Mouse (Mus musculus) forebrain, embryonic 12.5 days (tissue): ENCODE data around the gene Tmem107. TPM values are rescaled to one million over a fixed set of nuclear protein-coding genes. Genes with fewer than 3 reads are reported as not detected.
A peak's percentile ranks its signal among the peaks of the same experiment; 100 is the strongest.

Experiments used
- ATAC-seq: fragments of 200-750 bp; cut with Nextera tagmentation; 2 replicates; pipeline ENCODE4 v1.8.0; 2017; ENCODE audit warnings: moderate TSS enrichment; ENCODE audit not compliant: low FRiP score
- H3K27ac ChIP-seq: fragments of 300-500 bp; sonication (generic); 2 replicates; pipeline ENCODE4 v1.5.1; 2016; ENCODE audit warnings: mild to moderate bottlenecking
- H3K27me3 ChIP-seq: fragments of 300-500 bp; sonication (generic); 2 replicates; pipeline ENCODE4 v1.6.1; 2016; ENCODE audit warnings: mild to moderate bottlenecking
- H3K36me3 ChIP-seq: fragments of 300-500 bp; sonication (generic); replicated peaks from 2 replicates; pipeline ENCODE4 v1.6.1; 2016; ENCODE audit warnings: mild to moderate bottlenecking
- H3K4me1 ChIP-seq: fragments of 300-500 bp; sonication (generic); 2 replicates; pipeline ENCODE4 v1.6.1; 2016
- H3K4me2 ChIP-seq: fragments of 300-500 bp; sonication (generic); 2 replicates; pipeline ENCODE4 v1.6.1; 2016; ENCODE audit warnings: mild to moderate bottlenecking, moderate library complexity
- H3K4me3 ChIP-seq: fragments of 300-500 bp; sonication (generic); replicated peaks from 2 replicates; pipeline ENCODE4 v1.5.1; 2016; ENCODE audit warnings: mild to moderate bottlenecking
- H3K9ac ChIP-seq: fragments of 300-500 bp; sonication (generic); 2 replicates; pipeline ENCODE4 v1.6.1; 2016; ENCODE audit warnings: mild to moderate bottlenecking
- H3K9me3 ChIP-seq: fragments of 300-500 bp; sonication (generic); 2 replicates; pipeline ENCODE4 v1.6.1; 2016
- WGBS: fragments of 180-500 bp; shearing (Covaris S2); methylation state at CpG from one replicate; pipeline ENCODE4 v1.1.7; 2016; 5-methylcytosine and 5-hydroxymethylcytosine counted together
- polyA plus RNA-seq: library from polyadenylated mRNA; unstranded; fragments of >200 nt; fragmentation: Nextera tagmentation; extraction: Ambion mirVana; gene quantifications from 2 replicates; pipeline ENCODE4 v1.2.1, GENCODE M21; 2016

The Tmem107 gene
- polyA plus RNA-seq, 1 experiment from 2014 or later = 56.9 TPM

DNA sequence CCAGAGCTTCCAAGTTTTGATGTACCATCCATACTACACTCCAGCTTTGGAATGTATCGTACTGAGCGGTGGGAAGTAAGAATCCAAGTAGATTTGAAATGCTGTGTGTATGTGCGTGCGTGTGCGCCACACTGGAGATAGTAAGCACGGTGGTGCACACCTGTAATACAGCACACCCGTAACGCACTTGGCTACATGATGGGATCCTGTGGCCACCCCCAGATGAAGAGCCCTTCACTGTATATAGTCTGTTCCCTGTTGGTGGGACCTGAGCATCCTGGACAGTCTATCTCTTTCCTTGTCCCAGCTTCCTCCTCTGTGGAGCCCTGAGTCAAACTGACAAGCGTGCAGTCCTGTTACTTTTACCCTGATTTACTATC, 24.2 kb upstream of the Tmem107 start:
- H3K27ac ChIP-seq = 0 out of 2 replicates have a peak overlapping the region, but pooled peaks have one; percentile 5
- peaks cover 39% of the 10 kb centered on the region for H3K36me3 ChIP-seq
- peak overlapping the region; percentile 75 for H3K4me2 ChIP-seq
- H3K9ac ChIP-seq = peak overlapping the region; percentile 84
- H3K4me1 ChIP-seq = peaks cover 39% of the 10 kb centered on the region
- no peaks in the 10 kb centered on the region for H3K27me3 ChIP-seq
- H3K4me3 ChIP-seq = peak overlapping the region; percentile 75
- WGBS = 23% methylated on average over 9 of the region's 9 CpGs
- ATAC-seq = no peak
- no peaks in the 10 kb centered on the region for H3K9me3 ChIP-seq

DNA sequence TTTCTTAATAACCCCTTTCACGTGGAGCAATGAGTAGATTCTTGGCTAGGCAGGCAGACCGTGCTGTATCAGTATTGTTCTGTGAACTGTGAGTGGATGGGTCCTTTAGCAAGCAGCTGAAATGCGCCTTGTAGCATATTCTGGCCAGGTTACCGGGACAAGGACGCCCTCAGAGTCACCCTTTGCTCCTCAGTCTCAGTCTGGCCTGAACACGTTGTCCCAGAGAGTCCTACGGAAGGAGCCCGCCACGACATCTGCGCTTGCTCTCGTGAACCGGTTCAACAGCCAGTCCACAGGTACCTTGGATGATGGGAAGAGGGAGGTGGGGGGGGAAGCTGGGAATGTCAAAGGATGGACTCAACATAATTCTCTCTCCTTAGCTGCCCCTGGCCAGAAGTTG, 23.0 kb upstream of the Tmem107 start:
- Histone ChIP-seq H3K4me2 (peak overlapping the region; percentile 75), H3K4me3 (peak overlapping the region; percentile 75)

GRCm38 (mm10) chr11:69048151-69048550, 22.5 kb upstream of the Tmem107 start:
- peaks cover 39% of the 10 kb centered on the region for H3K4me1 ChIP-seq
- no peak overlapping the region for H3K9ac ChIP-seq
- no peaks in the 10 kb centered on the region for H3K9me3 ChIP-seq
- H3K27ac ChIP-seq = no peak overlapping the region
- H3K36me3 ChIP-seq = peaks cover 46% of the 10 kb centered on the region
- WGBS = 93% methylated on average over 14 of the region's 14 CpGs
- no peak overlapping the region for H3K4me3 ChIP-seq
- ATAC-seq = no peak
- H3K4me2 ChIP-seq = 0 out of 2 replicates have a peak overlapping the region, but pooled peaks have one; percentile 75
- H3K27me3 ChIP-seq = no peaks in the 10 kb centered on the region

More for the DNA sequence above, 23.0 kb upstream of the Tmem107 start:
- Histone ChIP-seq H3K27me3 (no peaks in the 10 kb centered on the region), H3K36me3 (peaks cover 44% of the 10 kb centered on the region), H3K9ac (peak overlapping the region; percentile 17), H3K9me3 (no peaks in the 10 kb centered on the region), H3K27ac (no peak overlapping the region), H3K4me1 (peaks cover 39% of the 10 kb centered on the region)
- 94% methylated on average over 12 of the region's 12 CpGs for WGBS
- no peak for ATAC-seq

DNA sequence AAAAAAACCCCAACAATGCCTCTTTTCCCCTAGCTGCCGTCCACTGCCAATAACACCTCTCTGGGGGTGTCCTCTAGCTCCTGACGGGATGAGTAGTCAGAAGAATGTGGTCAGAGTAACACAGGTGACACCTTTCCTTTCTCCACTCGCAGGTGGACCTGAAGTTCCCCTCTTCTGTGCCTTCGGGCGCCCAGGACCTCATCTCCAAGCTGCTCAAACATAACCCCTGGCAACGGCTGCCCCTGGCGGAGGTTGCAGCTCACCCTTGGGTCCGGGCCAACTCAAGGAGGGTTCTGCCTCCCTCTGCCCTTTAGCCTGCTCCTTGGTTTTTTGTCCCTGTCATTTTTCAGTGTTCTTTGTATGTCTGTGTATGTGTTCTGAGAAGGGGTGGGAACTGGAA, 19.9 kb upstream of the Tmem107 start:
- Histone ChIP-seq H3K27ac (no peak overlapping the region), H3K9me3 (no peaks in the 10 kb centered on the region), H3K4me3 (no peak overlapping the region), H3K36me3 (peaks cover 59% of the 10 kb centered on the region), H3K4me1 (peaks cover 39% of the 10 kb centered on the region), H3K9ac (no peak overlapping the region), H3K27me3 (no peaks in the 10 kb centered on the region), H3K4me2 (no peak overlapping the region)
- ATAC-seq = no peak
- WGBS = 85% methylated on average over 8 of the region's 8 CpGs

GRCm38 (mm10) chr11:69051771-69052170, 18.8 kb upstream of the Tmem107 start:
- no peak for ATAC-seq
- Histone ChIP-seq H3K27ac (no peak overlapping the region), H3K27me3 (no peaks in the 10 kb centered on the region), H3K9me3 (no peaks in the 10 kb centered on the region), H3K9ac (no peak overlapping the region), H3K36me3 (peaks cover 59% of the 10 kb centered on the region), H3K4me3 (no peak overlapping the region), H3K4me1 (peaks cover 32% of the 10 kb centered on the region), H3K4me2 (no peak overlapping the region)
- 50% methylated on average over 4 of the region's 4 CpGs for WGBS

GRCm38 (mm10) chr11:69052824-69053421, 17.7 kb upstream of the Tmem107 start:
- 91% methylated on average over 2 of the region's 2 CpGs for WGBS

DNA sequence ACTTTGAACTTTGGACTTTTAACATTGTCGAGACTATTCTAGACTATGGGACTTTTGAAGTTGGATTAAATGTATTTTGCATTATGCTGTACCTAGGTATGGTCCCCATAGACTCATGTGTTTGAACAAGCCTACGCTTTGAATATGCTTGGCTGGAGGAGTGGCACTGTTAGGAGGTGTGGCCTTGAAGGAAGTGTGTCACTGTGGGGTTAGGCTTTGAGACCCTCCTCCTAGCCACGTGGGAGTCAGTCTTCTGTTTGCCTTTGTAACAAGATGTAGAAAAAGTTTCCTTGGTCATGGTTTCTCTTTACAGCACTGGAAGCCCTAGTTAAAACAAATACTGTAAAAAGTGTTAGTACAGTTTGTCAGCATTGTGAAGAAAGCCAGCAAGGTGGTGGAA, 16.8 kb upstream of the Tmem107 start:
- H3K27me3 ChIP-seq = no peaks in the 10 kb centered on the region
- no peaks in the 10 kb centered on the region for H3K9me3 ChIP-seq
- WGBS = 73% methylated on average over 3 of the region's 3 CpGs
- no peak for ATAC-seq
- H3K4me2 ChIP-seq = no peak overlapping the region
- H3K36me3 ChIP-seq = peaks cover 43% of the 10 kb centered on the region
- H3K9ac ChIP-seq = no peak overlapping the region
- H3K4me1 ChIP-seq = peaks cover 19% of the 10 kb centered on the region
- H3K27ac ChIP-seq = no peak overlapping the region
- H3K4me3 ChIP-seq = no peak overlapping the region

More at GRCm38 (mm10) chr11:69052824-69053421, 17.7 kb upstream of the Tmem107 start:
- no peak for ATAC-seq
- Histone ChIP-seq H3K4me3 (no peak overlapping the region), H3K27me3 (no peaks in the 10 kb centered on the region), H3K27ac (no peak overlapping the region), H3K4me2 (no peak overlapping the region), H3K9ac (no peak overlapping the region), H3K9me3 (no peaks in the 10 kb centered on the region), H3K4me1 (peaks cover 21% of the 10 kb centered on the region), H3K36me3 (peaks cover 52% of the 10 kb centered on the region)

GRCm38 (mm10) chr11:69058265-69058664, 12.3 kb upstream of the Tmem107 start:
- WGBS = 72% methylated on average over 2 of the region's 2 CpGs
- Histone ChIP-seq H3K9ac (peak overlapping the region; percentile 66), H3K4me3 (peak overlapping the region; percentile 90), H3K27ac (peak overlapping the region; percentile 82; the same call in 1 of the 2 replicates), H3K27me3 (no peaks in the 10 kb centered on the region; the same call in 1 of the 2 replicates), H3K36me3 (peaks cover 12% of the 10 kb centered on the region), H3K9me3 (no peaks in the 10 kb centered on the region), H3K4me2 (peak overlapping the region; percentile 98), H3K4me1 (peaks cover 22% of the 10 kb centered on the region)
- no peak for ATAC-seq

- peak overlapping the region; percentile 82 for H3K27ac ChIP-seq
- H3K9ac ChIP-seq = peak overlapping the region; percentile 66
- H3K4me3 ChIP-seq = peak overlapping the region; percentile 90
- H3K4me2 ChIP-seq = peak overlapping the region; percentile 98
- no peak for ATAC-seq
- H3K36me3 ChIP-seq = peaks cover 7% of the 10 kb centered on the region
- under 1% methylated on average over 19 of the region's 19 CpGs for WGBS
- no peaks in the 10 kb centered on the region for H3K9me3 ChIP-seq
- no peaks in the 10 kb centered on the region; the same call in 1 of the 2 replicates for H3K27me3 ChIP-seq
- H3K4me1 ChIP-seq = peaks cover 22% of the 10 kb centered on the region
These were observed 11.8 kb upstream of the Tmem107 start for GRCm38 (mm10) chr11:69058729-69059356.

GRCm38 (mm10) chr11:69059357-69059974, 11.1 kb upstream of the Tmem107 start, which contains the start of gene Borcs6:
TSS of gene Borcs6 (plus strand) at chr11:69059717.
- peak; percentile 93 for ATAC-seq
- Histone ChIP-seq H3K4me3 (peak within 1 kb of the TSS; percentile 90), H3K27ac (peak within 1 kb of the TSS; percentile 93), H3K4me2 (peak within 1 kb of the TSS; percentile 98), H3K36me3 (0 out of 2 replicates have a peak, but pooled peaks cover under 1% of the 10 kb centered on the region), H3K9me3 (no peaks in the 10 kb centered on the region), H3K4me1 (peaks cover 28% of the 10 kb centered on the region), H3K27me3 (no peaks in the 10 kb centered on the region; the same call in 1 of the 2 replicates), H3K9ac (peak within 1 kb of the TSS; percentile 84)
- WGBS = under 1% methylated on average over 63 of the region's 64 CpGs

DNA sequence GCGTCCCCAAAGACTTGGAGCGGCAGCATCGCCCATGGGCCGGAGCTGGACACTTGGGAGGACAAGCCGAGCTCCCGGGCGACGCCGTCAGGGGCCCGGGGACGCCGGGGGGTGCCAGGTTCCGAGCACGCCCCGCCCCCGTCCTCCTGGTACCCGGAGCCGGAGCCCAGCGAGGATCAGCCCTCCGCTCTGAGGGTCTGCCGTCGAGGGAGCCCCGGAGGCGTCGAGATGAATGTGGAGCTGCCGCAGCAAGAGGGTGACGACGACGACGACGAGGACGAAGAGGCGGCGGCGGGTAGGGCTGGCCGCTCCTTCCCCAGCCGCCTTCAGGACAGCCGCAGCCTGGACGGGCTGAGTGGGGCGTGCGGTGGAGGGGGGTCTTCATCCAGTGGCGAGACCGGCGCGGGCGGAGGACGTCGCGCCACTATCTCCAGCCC, 10.6 kb upstream of the Tmem107 start:
- H3K9me3 ChIP-seq = no peaks in the 10 kb centered on the region
- H3K36me3 ChIP-seq = no peaks in the 10 kb centered on the region
- peaks cover 32% of the 10 kb centered on the region for H3K4me1 ChIP-seq
- H3K4me3 ChIP-seq = peak overlapping the region; percentile 90
- H3K9ac ChIP-seq = peak overlapping the region; percentile 84
- H3K4me2 ChIP-seq = peak overlapping the region; percentile 98
- under 1% methylated on average over 47 of the region's 49 CpGs for WGBS
- H3K27ac ChIP-seq = peak overlapping the region; percentile 93
- peak; percentile 33 for ATAC-seq
- no peaks in the 10 kb centered on the region; the same call in 1 of the 2 replicates for H3K27me3 ChIP-seq
